Mouse (Mus musculus) stomach, postnatal 0 days (tissue): ENCODE measurements at regions not wholly inside any gene's neighbourhood (a gene's known extent, or its start where the extent isn't known, plus 50 kb on each side); places are given as distances from the start of the nearest gene placed in this dataset.

ENCODE experiments used
- CTCF ChIP-seq: IDR thresholded peaks from 2 replicates; pipeline ENCODE4 v1.5.1; 2016; ENCODE audit warnings: antibody characterized with exemption, low read depth, mild to moderate bottlenecking, moderate library complexity
- EP300 ChIP-seq: optimal IDR thresholded peaks from 2 replicates; pipeline ENCODE3; 2016; ENCODE audit warnings: antibody characterized with exemption

DNA sequence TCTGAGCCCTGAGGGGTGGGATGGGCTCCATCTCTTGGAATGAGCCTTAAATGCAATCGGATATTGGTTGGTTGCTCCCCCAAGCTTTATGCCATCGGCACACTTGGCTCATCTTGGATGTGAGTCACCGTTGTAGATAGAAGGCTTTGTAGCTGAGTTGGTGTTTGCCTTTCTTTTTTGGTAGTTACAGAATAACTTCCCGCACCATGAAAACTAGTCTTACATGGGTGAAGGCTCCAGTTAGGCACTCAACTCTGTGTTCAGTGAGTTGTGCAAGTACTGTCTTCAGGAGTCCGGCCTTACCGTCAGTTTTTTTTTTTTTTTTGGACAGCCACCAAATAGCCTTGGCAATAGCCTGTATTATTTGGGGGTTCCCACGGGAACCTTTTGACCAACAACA lies 170.3 kb downstream of the Snx10 start:
- no peak for TF ChIP-seq CTCF
- TF ChIP-seq EP300 = no peak
